Mouse (Mus musculus): Measurements from ENCODE around the gene Rabggta.

GRCm38 (mm10) chr14:55701131-55701530 is 20.9 kb downstream of the Rabggta start:
- TF ChIP-seq POLR2AphosphoS5 (IDR thresholded peaks at IDR 0.05; ENCODE audit: insufficient replicate concordance, low read depth, low read length) (no peak), CTCF (IDR thresholded peaks at IDR 0.05; ENCODE audit: low read depth, low read length) (no peak), GATA1 (IDR thresholded peaks at IDR 0.05; ENCODE audit: borderline replicate concordance, low read length) (no peak), TAL1 (conservative IDR thresholded peaks at IDR 0.05; ENCODE audit: low read depth, low read length) (no peak)

Measured in G1E (cell line).